Mouse (Mus musculus) MEL-GATA-1-ER (cell line): Measurements from ENCODE around the gene Rps12.
"Not testable (repeated sequence)": the region's sequence is repeated elsewhere in the genome, so short reads cannot be mapped to it uniquely, and the experiment has no call there.

Experiments
- DNase-seq: peaks from one replicate; pipeline ENCODE4 v3.0.0-alpha.2; 2012; ENCODE audit warnings: low read depth; ENCODE audit errors: extremely low read depth

Gene Rps12

GRCm38 (mm10) chr10:23785599-23785998, 1.5 kb downstream of the Rps12 start:
- not testable (repeated sequence) for DNase-seq

DNA sequence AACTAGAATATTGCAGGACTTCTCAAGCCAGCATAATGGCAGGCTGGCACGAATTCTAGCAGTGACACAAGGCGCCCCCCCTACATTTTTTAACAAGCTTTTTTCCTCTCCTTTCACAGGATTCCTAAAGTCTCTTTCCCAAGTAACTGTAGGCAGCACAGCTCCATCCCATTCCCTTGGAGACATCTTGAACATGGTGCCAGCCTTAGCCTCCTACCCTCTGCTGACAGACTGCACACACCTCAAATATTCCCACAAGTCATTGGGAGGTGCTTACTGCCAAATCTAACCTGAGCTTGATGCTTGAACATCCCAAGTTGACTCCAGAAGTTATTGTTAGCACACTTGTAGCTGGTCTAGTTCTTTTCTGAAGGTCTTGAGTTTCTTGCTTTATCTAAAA, 3.0 kb downstream of the Rps12 start:
- no peak for DNase-seq

GRCm38 (mm10) chr10:23783493-23783884, 3.6 kb downstream of the Rps12 start:
- no peak for DNase-seq

DNA sequence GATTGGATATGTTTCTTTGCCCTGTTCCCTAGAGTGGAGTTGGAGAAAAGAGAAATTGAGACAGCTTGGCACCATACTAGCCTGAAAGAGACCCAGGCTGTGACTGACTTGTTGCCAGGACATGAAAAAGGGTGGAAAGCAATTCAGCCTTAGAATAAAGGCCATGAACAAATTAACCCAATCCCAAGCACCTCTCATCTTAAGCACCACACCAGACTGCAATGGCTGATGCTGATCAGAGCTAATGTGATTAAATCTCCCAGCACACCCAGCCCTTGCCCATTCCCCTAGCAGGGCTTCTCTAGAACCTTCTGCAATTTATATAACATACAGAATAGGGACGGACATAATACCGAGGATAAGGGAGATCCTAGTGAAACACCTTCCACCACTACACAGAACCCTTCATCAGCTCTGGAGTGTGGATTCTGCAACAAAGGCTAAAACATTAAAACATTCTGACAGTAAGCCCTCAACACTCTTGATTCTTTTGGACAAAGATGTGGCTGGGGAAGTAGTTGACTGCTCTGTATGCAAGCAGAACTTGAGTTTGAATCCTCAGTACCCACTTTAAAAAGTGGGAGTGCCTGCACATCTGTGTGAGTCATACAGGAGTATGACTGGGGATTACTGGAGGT, 4.1 kb downstream of the Rps12 start:
- DNase-seq, result no peak

DNA sequence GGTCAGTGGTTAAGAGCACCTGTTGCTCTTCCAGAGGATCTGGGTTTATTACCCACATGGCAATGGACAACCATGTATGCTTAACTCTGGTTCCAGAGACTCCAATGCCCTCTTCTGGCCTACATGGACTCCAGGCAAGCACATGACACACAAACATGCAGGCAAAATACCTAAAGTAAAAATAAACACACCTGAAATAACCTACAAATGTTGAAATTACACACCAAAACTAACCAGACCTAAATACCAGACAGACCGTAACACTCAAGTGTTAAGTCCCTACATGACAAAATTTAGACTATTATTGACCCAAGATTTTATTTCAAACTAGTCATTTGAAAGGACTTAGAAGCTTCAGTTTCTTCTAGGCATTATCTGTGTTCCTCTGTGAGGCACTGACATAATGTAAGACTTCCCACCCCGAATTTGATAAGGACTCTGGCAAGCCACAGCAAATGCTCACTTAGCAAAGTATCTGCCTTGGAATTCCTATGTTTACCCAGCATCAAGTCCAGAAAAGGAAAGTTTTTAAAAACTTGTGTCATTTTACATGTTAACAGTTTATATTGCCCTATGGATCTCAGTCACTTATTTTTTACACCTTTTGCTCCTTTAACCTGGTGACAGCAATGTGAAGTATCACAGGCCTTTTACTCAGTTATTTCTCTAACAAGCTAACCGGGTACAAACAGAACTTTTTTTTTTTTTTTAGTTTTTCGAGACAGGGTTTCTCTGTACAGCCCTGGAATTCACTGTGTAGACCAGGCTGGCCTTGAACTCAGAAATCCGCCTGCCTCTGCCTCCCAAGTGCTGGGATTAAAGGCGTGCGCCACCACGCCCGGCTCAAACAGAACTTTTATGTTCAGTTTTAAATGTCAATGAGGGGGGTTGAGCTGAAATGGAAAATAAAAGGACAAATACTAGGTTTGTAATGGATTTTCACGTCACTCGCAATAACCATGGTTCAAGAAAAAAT, 5.0 kb downstream of the Rps12 start:
- DNase-seq, result peak; percentile 59

DNA sequence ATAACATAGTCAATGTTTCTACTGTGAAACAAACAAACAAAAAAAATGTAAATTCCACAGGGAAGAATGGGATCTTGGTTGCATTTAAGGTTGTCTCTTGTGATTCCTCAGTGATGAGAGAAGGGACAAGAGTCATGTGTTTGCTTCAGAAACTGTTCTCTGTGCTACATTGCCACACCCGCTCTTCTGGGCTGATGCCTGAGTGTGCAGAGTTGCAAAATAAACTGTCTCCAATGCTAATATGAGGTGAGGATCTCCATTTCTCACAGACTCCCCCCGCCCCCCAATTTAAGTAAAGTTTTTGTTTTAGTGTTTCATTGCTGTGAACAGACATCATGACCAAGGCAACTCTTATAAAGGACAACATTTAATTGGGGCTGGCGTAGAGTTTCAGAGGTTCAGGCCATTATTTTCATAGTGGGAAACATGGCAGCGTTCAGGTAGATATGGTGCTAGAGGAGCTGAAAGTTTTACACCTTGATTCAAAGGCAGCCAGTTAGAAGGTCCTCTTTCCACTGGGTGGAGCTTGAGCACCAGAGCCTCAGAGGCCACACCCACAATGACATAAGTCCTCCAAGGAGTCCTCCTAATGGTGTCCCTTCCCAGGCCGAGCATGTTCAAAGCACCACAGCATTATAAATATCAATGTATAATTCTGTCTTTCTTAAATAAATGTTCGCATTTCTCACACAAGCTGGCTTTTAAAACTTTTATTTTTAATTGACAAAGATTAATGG, 6.4 kb downstream of the Rps12 start:
- DNase-seq, result no peak

DNA sequence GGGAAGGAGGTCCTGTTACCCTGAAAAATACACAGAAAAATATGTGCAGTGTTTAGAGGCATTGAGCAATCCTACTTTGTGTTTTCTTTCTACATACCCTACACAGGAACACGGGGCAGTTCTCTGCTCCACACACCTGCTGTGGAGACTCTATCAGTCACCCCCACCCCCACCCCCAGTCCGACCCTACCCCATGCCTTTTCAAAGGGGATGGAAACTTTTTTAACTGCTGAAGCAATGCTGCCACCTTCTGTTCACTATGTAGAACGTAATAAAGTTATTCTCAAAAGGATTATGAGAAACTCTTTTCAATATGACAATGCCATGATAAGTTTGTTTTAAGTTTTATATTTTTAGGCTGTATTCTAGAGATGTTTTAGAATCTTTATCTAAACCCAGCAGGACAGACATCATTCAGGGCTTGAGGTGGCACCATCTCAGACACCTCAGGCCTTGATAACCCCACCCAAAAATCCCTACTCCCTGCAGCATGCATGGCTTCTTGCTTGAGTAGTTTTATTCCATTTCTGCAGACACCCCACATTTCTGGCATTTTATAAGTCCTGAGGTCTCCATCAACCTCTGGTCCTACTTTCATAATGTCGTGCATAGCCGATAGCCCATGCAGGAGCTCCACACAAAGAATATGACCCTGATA, 9.7 kb downstream of the Rps12 start:
- no peak for DNase-seq

- DNase-seq, result no peak
Measured at GRCm38 (mm10) chr10:23754166-23754565, 32.9 kb downstream of the Rps12 start.
